Mouse (Mus musculus): ENCODE data around the gene Samd8. TPM values are rescaled to one million over a fixed set of nuclear protein-coding genes. Genes with fewer than 3 reads are reported as not detected.

The Samd8 gene
- total RNA-seq, 2 experiments from 2014 or later, result 30.7 to 33.5 TPM

DNA sequence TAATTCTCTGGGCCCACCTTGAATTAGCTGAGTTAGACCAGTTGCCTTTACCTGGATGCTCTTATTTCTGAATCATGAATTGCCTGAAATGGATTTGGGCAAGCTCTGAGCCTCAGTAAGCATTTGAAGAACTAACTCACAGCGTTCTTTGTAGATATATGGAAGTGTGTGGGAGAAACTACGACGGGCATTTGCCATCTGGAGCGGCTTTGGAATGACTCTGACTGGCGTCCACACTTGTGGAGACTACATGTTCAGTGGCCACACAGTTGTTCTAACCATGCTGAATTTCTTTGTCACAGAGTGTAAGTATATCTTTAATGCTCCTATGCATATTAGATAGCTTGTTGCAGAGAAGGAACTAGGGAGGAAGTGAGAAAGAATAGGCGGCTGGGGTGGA, 41.9 kb downstream of the Samd8 start:
- DNase-seq, result no peak

DNA sequence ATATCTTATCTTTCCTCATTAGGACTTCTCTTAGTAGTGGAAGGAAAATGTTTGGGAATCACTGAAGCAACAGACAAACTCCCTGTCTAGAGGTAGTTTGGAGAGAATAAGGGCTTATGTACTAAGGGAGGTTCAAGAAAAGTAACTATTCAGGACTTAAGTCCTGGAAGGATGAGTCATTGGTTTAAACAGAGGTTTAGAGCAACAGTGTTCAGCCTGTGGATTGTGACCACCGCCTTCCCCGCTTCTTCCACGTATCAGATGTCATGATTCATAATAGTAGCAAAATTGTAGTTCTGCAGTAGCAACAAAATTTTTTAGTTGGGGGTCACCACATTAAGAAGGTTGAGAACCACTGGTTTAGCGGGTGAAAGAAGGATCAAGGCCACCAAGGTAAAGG, 50.3 kb downstream of the Samd8 start:
- DNase-seq, result no peak

- DNase-seq, result no peak
Observed at GRCm38 (mm10) chr14:21801624-21802023, 51.3 kb downstream of the Samd8 start.

DNA sequence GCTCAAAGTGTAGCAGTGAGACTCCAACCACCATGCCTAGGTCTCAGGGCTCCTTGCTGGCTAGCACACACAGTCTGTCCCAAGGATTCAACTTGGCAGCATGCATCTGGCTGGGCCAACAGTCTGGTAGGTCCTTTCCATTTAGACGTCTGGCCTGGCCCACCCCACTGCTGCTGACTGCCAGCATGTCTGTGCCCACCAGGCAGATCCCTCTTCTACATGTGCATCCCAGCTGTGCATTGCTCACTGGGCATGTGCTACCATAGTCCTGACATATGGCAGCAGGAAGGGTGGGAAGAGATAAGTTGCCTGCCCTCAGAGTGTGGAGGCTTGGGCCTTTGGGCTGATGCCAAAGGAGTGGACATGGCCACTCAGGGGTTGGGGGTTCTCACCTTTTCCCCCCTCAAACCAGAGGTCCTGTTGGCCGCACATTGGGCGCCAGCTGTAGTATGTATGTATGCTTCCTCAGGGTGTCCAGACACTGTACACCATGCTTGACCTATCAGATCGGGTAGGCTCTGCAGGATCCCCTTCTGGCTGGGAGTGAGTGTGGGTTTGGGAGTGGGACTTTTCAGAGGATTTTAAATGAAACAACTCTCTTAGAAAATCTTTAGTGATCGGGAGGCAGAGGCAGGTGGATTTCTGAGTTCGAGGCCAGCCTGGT, 52.3 kb downstream of the Samd8 start:
- DNase-seq, result no peak

DNA sequence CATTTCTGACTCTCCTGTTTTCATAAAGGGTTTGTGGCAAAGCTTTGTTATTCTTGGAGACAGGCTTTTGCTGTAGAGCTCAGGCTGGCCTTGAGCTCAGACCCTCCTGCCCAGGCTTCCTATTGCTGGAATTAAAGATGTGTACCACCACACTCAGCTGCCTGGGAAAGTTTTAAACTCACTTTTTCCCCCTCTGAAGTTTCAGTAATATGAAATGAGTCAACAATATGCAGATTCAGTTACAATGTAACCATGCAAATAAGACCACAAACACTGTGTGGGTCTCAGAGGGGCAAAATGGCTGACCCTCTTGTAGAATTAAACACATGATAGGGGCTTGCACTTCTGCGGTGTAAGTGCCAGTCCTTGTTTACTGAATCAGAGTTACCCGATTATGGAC, 55.9 kb downstream of the Samd8 start:
- no peak for DNase-seq

- no peak for DNase-seq
Observed at GRCm38 (mm10) chr14:21806631-21807160, 56.4 kb downstream of the Samd8 start.

- DNase-seq, result no peak
Observed at GRCm38 (mm10) chr14:21808208-21808922, 58.0 kb downstream of the Samd8 start.

- no peak for DNase-seq
Observed at GRCm38 (mm10) chr14:21809418-21809817, 59.1 kb downstream of the Samd8 start.

- DNase-seq, result no peak
Observed at GRCm38 (mm10) chr14:21811301-21811700, 61.0 kb downstream of the Samd8 start.

GRCm38 (mm10) chr14:21811744-21812393, 61.5 kb downstream of the Samd8 start:
- DNase-seq, result no peak

GRCm38 (mm10) chr14:21812590-21813162, 62.3 kb downstream of the Samd8 start:
- peak; percentile 81 to 86 for DNase-seq

- no peak for DNase-seq
Observed at GRCm38 (mm10) chr14:21813216-21813615, 62.9 kb downstream of the Samd8 start.

DNA sequence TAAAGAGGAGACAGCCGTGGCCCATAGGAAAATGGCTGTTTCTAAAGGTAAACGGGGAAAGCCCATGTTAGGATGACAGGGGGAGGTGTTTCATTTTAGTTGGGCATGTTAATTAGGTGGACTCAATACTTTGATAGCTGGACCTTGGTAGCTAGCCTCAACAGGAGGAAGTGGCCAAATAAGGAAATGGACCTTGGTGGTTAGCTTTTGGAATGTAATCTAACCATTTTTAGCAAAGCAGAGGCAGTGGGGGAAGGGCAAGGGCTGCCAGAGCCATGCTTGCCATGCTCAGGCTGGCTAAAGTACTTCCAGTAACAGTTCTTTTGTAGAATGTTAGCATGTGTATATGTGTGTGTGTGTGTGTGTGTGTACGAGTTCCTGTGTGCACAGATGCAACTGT, 63.5 kb downstream of the Samd8 start:
- no peak for DNase-seq

DNA sequence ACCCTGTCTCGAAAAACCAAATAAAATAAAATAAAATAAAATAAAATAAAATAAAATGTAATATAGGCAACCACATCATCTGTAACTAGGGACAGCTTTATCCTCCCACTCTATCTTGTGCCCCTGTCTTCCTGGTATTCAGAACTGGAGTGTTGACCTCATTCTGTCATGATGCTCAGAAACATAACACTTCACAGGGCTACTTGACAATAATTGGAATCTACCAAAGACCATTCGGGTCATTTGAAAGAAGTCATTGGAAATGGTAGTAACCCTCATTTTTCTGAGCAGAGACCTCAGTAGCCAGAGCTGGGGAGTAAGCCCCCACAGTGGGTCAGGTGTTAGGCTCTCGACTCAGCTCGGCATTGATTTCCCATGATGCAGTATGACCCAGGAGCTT, 64.3 kb downstream of the Samd8 start:
- no peak for DNase-seq

- DNase-seq, result no peak
Observed at GRCm38 (mm10) chr14:21816255-21816654, 65.9 kb downstream of the Samd8 start.

DNA sequence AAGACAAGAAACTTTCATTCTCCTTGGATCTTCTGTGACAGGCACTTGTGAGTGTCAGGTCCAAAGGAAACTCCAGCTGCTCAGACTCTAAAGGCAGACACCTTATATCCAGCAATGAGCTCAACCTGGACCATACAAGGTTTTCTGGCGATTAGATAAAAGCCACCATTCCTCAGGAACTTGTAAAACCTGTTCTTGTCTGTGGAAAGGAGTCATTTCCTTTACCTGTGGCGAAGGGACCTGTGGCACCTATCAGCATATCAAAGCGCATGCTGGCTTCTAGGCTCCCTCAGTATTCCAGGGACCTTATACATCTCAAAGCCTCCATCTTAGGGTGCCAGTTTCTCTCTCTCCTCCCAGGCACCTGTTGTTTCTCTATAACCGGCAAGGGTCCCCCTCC, 67.1 kb downstream of the Samd8 start:
- no peak for DNase-seq

DNA sequence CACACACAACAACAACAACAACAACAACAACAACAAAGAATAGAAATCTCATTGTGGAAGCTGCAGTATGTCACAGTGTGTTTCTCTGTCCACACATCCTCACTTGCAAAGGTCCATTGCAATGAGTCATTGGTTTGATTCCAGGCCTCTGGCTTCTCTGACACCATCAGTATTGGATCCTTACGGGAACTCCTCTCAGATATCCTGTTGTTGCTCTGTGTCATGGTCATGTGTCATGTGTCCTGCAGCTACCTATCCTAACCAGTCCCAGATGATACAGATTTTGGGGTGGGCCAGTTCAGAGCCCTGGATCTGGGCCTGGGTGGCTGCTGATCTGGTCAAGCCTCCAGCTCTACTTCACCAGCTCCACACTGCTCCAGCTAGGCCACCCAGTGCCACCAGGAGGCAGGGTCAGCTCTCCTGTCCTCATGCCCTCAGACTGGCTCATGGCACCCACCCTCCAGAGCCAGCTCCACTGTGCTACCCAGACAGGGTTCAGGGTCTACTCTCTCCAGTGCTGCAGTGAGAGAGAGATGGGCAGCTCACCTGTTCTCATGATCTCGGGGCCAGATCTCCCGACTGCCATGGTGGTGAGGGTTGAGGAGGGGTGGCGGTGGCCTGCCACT, 70.7 kb downstream of the Samd8 start:
- DNase-seq, result no peak

DNA sequence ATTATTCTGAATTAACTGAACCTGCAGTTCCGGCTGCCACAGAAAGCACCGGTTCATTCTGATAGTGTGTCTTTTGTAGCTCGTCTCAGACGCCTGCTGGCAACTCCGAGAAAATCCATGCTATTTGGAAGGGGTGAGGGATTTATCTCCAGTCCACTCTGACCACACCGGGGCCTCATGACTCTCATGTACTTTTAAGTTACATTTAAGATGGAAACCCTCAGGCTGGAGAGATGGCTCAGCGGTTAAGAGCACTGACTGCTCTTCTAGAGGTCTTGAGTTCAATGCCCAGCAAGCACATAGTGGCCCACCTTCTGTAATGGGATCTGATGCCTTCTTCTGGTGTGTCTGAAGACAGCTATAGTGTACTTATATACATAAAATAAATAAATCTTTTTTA, 72.0 kb downstream of the Samd8 start:
- no peak for DNase-seq

GRCm38 (mm10) chr14:21822795-21823374, 72.6 kb downstream of the Samd8 start:
- DNase-seq, result peak; percentile 90 to 94

DNA sequence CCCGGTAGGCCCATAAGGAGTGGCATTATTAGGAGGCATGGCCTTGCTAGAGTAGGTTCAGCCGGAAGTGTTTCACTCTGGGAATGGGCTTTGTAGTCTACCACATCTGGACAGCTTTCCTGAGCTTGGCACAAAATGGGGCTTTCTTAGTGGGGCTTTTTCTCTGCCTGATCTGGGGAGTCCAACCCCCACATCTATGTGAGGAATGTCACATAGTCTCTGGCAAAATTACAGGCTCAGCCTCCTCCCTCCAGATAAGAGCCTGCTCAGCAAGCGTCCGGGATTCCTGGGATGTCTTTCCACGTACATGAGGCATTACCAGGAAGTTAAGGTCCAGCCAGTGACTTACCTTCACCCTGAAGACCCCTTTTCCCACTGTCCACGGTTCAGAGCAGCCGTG, 73.6 kb downstream of the Samd8 start:
- DNase-seq, result peak; percentile 39 to 40

DNA sequence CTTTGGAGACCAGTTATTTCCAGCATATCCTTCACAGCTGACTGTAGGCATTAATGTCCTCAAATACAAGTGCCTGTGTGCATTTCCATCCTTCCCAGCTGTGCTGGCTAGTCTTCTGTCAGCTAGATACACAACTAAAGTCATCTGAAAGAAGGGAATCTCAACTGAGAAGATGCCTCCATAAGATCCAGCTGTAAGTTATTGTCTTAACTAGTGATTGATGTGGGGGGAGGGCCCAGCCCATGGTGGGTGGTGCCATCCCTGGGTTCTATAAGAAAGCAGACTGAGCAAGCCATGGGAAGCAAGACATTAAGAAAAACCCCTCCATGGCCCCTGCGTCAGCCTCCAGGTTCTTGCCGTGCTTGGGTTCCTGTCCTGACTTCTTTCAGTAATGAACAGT, 74.6 kb downstream of the Samd8 start, which contains the start of gene Vdac2:
TSS of gene Vdac2 (plus strand) at position 301 of the 400 bp plus-strand sequence.
- no peak for DNase-seq

Data from heart, adult 18-20 months (tissue).